Mouse (Mus musculus): Measurements from ENCODE around the gene D230025D16Rik.
A peak's percentile ranks its signal among the peaks of the same experiment; 100 is the strongest.

The D230025D16Rik gene

GRCm38 (mm10) chr8:105294776-105295175, 69.8 kb downstream of the D230025D16Rik start:
- no peak for DNase-seq

GRCm38 (mm10) chr8:105295256-105295655, 70.3 kb downstream of the D230025D16Rik start:
- DNase-seq = peak; percentile 60

- DNase-seq = peak; percentile 54
Observed at GRCm38 (mm10) chr8:105295895-105296573, 71.1 kb downstream of the D230025D16Rik start, which contains the start of gene Exoc3l. TSS of gene Exoc3l (minus strand) at chr8:105296101.

- DNase-seq = peak; percentile 92
Observed at GRCm38 (mm10) chr8:105297511-105298192, 72.7 kb downstream of the D230025D16Rik start, which contains the start of gene E2f4. TSS of gene E2f4 (plus strand) at chr8:105297663.

GRCm38 (mm10) chr8:105298351-105299252, 73.7 kb downstream of the D230025D16Rik start:
- peak; percentile 51 for DNase-seq

DNA sequence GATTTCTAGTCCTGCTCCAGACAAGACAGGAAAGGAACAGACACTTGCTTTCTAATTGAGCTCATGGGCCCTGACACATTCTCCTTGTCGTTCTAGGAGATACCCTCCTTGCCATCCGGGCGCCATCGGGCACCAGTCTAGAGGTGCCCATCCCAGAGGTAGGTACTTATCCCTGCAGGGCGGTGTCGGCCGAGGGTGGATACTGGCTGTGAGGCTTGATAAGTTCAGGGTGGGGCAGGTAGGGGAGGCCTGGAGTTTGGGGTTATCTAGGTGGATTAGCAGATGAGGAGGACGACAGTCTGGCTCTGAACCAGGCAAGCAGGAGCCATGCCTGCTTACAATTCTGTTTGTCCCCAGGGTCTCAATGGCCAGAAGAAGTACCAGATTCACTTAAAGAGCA, 75.0 kb downstream of the D230025D16Rik start:
- no peak for DNase-seq
